Mouse (Mus musculus): ENCODE measurements around the gene Limch1. TPM values are rescaled to one million over a fixed set of nuclear protein-coding genes. Genes with fewer than 3 reads are reported as not detected.

Limch1 gene
- polyA plus RNA-seq, 2 experiments, result 0.54 to 1.2 TPM

DNA sequence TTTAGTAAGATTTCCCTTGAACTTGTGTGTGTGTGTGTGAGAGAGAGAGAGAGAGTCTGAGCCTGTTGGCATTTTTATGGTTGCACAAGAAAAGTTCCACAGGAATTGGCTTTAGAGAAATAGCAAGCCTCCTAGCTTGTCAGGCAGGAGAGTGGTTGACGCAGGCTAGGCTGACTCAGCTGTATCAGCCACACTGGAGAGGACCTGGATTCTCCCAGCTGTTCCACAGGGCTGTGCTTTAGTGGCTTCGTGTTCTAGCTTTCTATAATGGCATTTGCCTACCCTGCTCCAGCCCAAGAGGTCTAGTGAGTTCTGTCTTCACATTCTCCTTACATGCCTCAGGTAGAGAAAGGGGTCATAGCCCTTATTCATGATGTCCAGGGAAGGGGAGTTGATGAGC is 13.7 kb downstream of the Limch1 start:
- TF ChIP-seq CTCF (IDR thresholded peaks at IDR 0.05; ENCODE audit: low read depth), result no peak
- no peak for TF ChIP-seq EP300 (IDR thresholded peaks at IDR 0.05; ENCODE audit: low read depth)
- DNase-seq (ENCODE audit: low read depth in 3 of 3, low spot score in 3 of 3), result no peak
- Histone ChIP-seq H3K36me3 (replicated peaks; ENCODE audit: control insufficient read depth, insufficient read depth, low read depth) (no peaks in the 10 kb centered on the region), H3K9ac (replicated peaks) (no peak overlapping the region), H3K4me3 (ENCODE audit: insufficient read depth in 1 of 2, low read depth in 2 of 2, low read length in 2 of 2) (no peak overlapping the region), H3K27ac (no peak overlapping the region), H3K27me3 (ENCODE audit: control insufficient read depth, insufficient read depth, low read length) (no peaks in the 10 kb centered on the region), H3K4me1 (replicated peaks; ENCODE audit: control insufficient read depth in 2 of 2, insufficient read depth in 2 of 2, low read length in 1 of 2) (no peaks in the 10 kb centered on the region), H3K4me2 (ENCODE audit: low read depth) (no peak overlapping the region), H3K9me3 (ENCODE audit: control insufficient read depth, low read length) (no peaks in the 10 kb centered on the region)
- no peak for ATAC-seq (ENCODE audit: insufficient read depth)
- 43% methylated on average over 2 of the region's 2 CpGs for WGBS (ENCODE audit: insufficient replicate concordance)

DNA sequence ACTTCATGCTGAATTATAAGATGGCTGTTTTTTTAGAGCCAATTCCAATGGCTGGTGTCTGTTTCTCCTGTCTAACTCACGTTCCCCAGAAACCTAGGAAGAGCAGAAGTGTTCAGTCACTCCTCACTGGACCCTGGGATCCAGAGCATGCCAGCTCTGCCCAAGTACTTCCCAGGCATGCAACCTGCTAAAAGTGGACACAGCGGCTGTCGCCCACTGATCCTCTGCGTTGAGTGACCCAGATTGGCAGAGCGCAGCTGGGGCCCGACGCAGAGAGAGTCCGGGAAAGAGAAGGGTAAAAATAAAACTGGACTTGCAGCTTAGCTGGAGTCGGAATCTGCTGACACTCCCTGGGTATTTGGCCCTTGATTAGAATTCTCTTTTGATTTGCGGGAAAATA is 15.1 kb downstream of the Limch1 start:
- 68% methylated on average over 10 of the region's 10 CpGs for WGBS (ENCODE audit: insufficient replicate concordance)
- TF ChIP-seq CTCF (IDR thresholded peaks at IDR 0.05; ENCODE audit: low read depth) (no peak), EP300 (IDR thresholded peaks at IDR 0.05; ENCODE audit: low read depth) (no peak)
- no peak overlapping the region for H3K9ac ChIP-seq (replicated peaks)

DNA sequence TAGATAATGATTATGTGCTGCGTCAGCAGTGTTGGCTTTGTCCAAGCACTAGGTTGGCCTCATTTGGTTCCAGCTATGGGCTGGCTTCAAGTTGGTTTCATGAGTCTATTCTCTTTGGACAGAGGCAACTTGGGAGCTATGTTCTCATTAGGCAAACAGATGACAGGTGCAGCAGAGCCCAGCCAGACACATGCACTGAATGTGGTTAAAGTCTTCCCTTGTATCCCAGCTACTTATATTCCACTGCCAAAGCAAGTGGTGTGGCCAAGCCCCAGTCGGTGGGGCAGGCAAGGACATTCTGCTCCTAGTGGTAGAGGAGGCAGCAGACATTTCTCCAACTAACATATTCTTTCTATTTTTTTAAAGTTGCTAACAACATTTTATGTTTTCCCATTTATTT is 16.4 kb downstream of the Limch1 start:
- TF ChIP-seq EP300 (IDR thresholded peaks at IDR 0.05; ENCODE audit: low read depth), result no peak
- TF ChIP-seq CTCF (IDR thresholded peaks at IDR 0.05; ENCODE audit: low read depth), result no peak
- H3K4me2 ChIP-seq (ENCODE audit: low read depth), result no peak overlapping the region
- H3K27ac ChIP-seq, result no peak overlapping the region
- no peak overlapping the region for H3K4me3 ChIP-seq (ENCODE audit: insufficient read depth in 1 of 2, low read depth in 2 of 2, low read length in 2 of 2)
- 54% methylated on average over 2 of the region's 2 CpGs for WGBS (ENCODE audit: insufficient replicate concordance)
- H3K9ac ChIP-seq (replicated peaks), result no peak overlapping the region
- ATAC-seq (ENCODE audit: insufficient read depth), result no peak
- H3K27me3 ChIP-seq (ENCODE audit: control insufficient read depth, insufficient read depth, low read length), result no peaks in the 10 kb centered on the region
- no peaks in the 10 kb centered on the region for H3K9me3 ChIP-seq (ENCODE audit: control insufficient read depth, low read length)
- no peaks in the 10 kb centered on the region for H3K36me3 ChIP-seq (replicated peaks; ENCODE audit: control insufficient read depth, insufficient read depth, low read depth)
- no peaks in the 10 kb centered on the region for H3K4me1 ChIP-seq (replicated peaks; ENCODE audit: control insufficient read depth in 2 of 2, insufficient read depth in 2 of 2, low read length in 1 of 2)
- DNase-seq (ENCODE audit: low read depth in 3 of 3, low spot score in 3 of 3), result no peak

More for the DNA sequence above, 15.1 kb downstream of the Limch1 start:
- H3K36me3 ChIP-seq (replicated peaks; ENCODE audit: control insufficient read depth, insufficient read depth, low read depth), result no peaks in the 10 kb centered on the region
- H3K27ac ChIP-seq, result no peak overlapping the region
- H3K4me3 ChIP-seq (ENCODE audit: insufficient read depth in 1 of 2, low read depth in 2 of 2, low read length in 2 of 2), result no peak overlapping the region
- ATAC-seq (ENCODE audit: insufficient read depth) (no peak), DNase-seq (ENCODE audit: low read depth in 3 of 3, low spot score in 3 of 3) (no peak)
- H3K4me2 ChIP-seq (ENCODE audit: low read depth), result no peak overlapping the region
- H3K4me1 ChIP-seq (replicated peaks; ENCODE audit: control insufficient read depth in 2 of 2, insufficient read depth in 2 of 2, low read length in 1 of 2), result no peaks in the 10 kb centered on the region
- no peaks in the 10 kb centered on the region for H3K9me3 ChIP-seq (ENCODE audit: control insufficient read depth, low read length)
- no peaks in the 10 kb centered on the region for H3K27me3 ChIP-seq (ENCODE audit: control insufficient read depth, insufficient read depth, low read length)

DNA sequence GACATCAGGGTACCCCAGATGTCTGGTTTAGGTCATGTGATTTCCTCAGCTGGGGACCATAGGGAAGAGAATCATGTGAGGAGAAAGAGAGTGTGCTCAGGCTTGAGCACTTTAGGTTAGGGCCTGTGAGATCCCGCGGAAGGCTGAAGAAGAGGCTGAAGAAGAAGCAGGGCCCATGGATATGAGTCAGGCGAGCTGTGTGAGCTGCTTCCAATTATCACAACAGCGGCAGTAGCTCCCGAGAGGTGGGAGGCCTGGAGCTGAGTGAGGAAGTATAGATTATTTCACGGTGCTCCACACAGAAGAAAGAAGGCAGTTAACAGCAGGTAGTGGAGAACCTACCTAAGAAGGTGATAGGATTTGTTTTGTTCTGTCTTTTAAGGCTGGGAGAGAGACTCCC is 18.5 kb downstream of the Limch1 start:
- Histone ChIP-seq H3K4me3 (ENCODE audit: insufficient read depth in 1 of 2, low read depth in 2 of 2, low read length in 2 of 2) (no peak overlapping the region), H3K27ac (no peak overlapping the region), H3K4me1 (replicated peaks; ENCODE audit: control insufficient read depth in 2 of 2, insufficient read depth in 2 of 2, low read length in 1 of 2) (no peaks in the 10 kb centered on the region), H3K9ac (replicated peaks) (no peak overlapping the region), H3K27me3 (ENCODE audit: control insufficient read depth, insufficient read depth, low read length) (no peaks in the 10 kb centered on the region), H3K36me3 (replicated peaks; ENCODE audit: control insufficient read depth, insufficient read depth, low read depth) (no peaks in the 10 kb centered on the region), H3K9me3 (ENCODE audit: control insufficient read depth, low read length) (no peaks in the 10 kb centered on the region), H3K4me2 (ENCODE audit: low read depth) (no peak overlapping the region)
- no peak for DNase-seq (ENCODE audit: low read depth in 3 of 3, low spot score in 3 of 3)
- 64% methylated on average over 6 of the region's 6 CpGs for WGBS (ENCODE audit: insufficient replicate concordance)
- TF ChIP-seq CTCF (IDR thresholded peaks at IDR 0.05; ENCODE audit: low read depth) (no peak), EP300 (IDR thresholded peaks at IDR 0.05; ENCODE audit: low read depth) (no peak)
- ATAC-seq (ENCODE audit: insufficient read depth), result no peak

DNA sequence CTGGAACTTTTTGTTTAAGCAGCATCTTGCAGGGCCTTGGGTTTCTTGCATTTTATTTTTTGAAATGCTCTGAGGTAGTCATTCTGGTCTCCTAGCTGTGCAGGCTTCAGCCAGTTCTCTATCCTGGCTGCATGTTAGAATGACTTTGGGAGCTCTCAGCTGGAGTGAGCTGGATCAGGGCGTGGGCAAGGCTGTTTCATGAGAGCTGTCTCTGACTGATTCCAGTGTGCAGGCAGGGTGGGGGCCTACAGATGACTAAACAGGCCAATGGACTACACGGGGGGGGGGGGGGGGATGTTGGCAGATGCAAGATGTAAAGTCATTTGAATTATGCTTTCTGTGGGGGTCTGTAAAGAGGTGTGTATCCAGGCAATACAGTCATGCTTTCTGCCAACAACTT is 20.3 kb downstream of the Limch1 start:
- Histone ChIP-seq H3K4me1 (replicated peaks; ENCODE audit: control insufficient read depth in 2 of 2, insufficient read depth in 2 of 2, low read length in 1 of 2) (no peaks in the 10 kb centered on the region), H3K9me3 (ENCODE audit: control insufficient read depth, low read length) (no peaks in the 10 kb centered on the region), H3K27ac (no peak overlapping the region), H3K4me2 (ENCODE audit: low read depth) (no peak overlapping the region), H3K27me3 (ENCODE audit: control insufficient read depth, insufficient read depth, low read length) (no peaks in the 10 kb centered on the region), H3K36me3 (replicated peaks; ENCODE audit: control insufficient read depth, insufficient read depth, low read depth) (no peaks in the 10 kb centered on the region), H3K4me3 (ENCODE audit: insufficient read depth in 1 of 2, low read depth in 2 of 2, low read length in 2 of 2) (no peak overlapping the region), H3K9ac (replicated peaks) (no peak overlapping the region)
- WGBS (ENCODE audit: insufficient replicate concordance), result 34% methylated on average over 2 of the region's 2 CpGs
- DNase-seq (ENCODE audit: low read depth in 3 of 3, low spot score in 3 of 3), result no peak
- TF ChIP-seq CTCF (IDR thresholded peaks at IDR 0.05; ENCODE audit: low read depth) (no peak), EP300 (IDR thresholded peaks at IDR 0.05; ENCODE audit: low read depth) (no peak)
- no peak for ATAC-seq (ENCODE audit: insufficient read depth)

Measured in liver, embryonic 14.5 days (tissue).